Mouse (Mus musculus) bone marrow, adult 2 months (tissue): ENCODE data around the gene Trf. TPM values are rescaled to one million over a fixed set of nuclear protein-coding genes. Genes with fewer than 3 reads are reported as not detected.

Source experiments
- H3K27ac ChIP-seq: fragments of 200-500 bp; 2 replicates; pipeline ENCODE4 v1.5.1; 2012; ENCODE audit warnings: low read depth, mild to moderate bottlenecking, control low read depth, inconsistent platforms, low read length; ENCODE audit not compliant: control insufficient read depth, poor library complexity, insufficient read depth
- H3K4me1 ChIP-seq: fragments of 200-500 bp; 2 replicates; pipeline ENCODE4 v1.6.1; 2011; ENCODE audit warnings: low read length; ENCODE audit not compliant: control insufficient read depth, insufficient read depth
- H3K4me3 ChIP-seq: fragments of 200-500 bp; replicated peaks from 2 replicates; pipeline ENCODE3; 2011; ENCODE audit warnings: mild to moderate bottlenecking, low read depth, low read length, control low read depth; ENCODE audit not compliant: control insufficient read depth
- CTCF ChIP-seq: fragments of 200-500 bp; IDR thresholded peaks from 2 replicates; pipeline ENCODE4 v1.5.1; 2011; ENCODE audit warnings: low read length, control low read depth; ENCODE audit not compliant: control insufficient read depth, insufficient read depth
- POLR2A ChIP-seq: fragments of 200-500 bp; IDR thresholded peaks from 2 replicates; pipeline ENCODE4 v1.6.1; 2011; ENCODE audit warnings: low read depth, mild to moderate bottlenecking, control low read depth, low read length, borderline replicate concordance; ENCODE audit not compliant: control insufficient read depth
- WGBS: fragments of 180-500 bp; shearing (Covaris S2); methylation state at CpG from one replicate; pipeline ENCODE4 v1.1.7; 2018; 5-methylcytosine and 5-hydroxymethylcytosine counted together
- polyA plus RNA-seq: library from polyadenylated mRNA; stranded (reverse); fragments of >200 nt; gene quantifications from 2 replicates; pipeline ENCODE4 v1.2.4, GENCODE M21; 2011; ENCODE audit warnings: low replicate concordance; ENCODE audit not compliant: missing spikeins, insufficient read depth, insufficient read length

The Trf gene
- polyA plus RNA-seq = 77.9 and 106 TPM in 2 replicates

- H3K27ac ChIP-seq = peak within 1 kb of the TSS; percentile 51
- TF ChIP-seq POLR2A = peak; percentile 54; the same call in 1 of the 2 replicates
- TF ChIP-seq CTCF = no peak
- WGBS = 1% methylated on average over 29 of the region's 29 CpGs
- no peaks in the 10 kb centered on the region; the same call in 1 of the 2 replicates for H3K4me1 ChIP-seq
- peak within 1 kb of the TSS; percentile 79 for H3K4me3 ChIP-seq
Observed at GRCm38 (mm10) chr9:103230151-103230951, at the start of gene Trf, which contains the start of gene Gm20425. TSS of gene Trf (minus strand) at chr9:103230444. TSS of gene Gm20425 (minus strand) at chr9:103230307.

- Histone ChIP-seq H3K4me3 (no peak overlapping the region), H3K4me1 (no peaks in the 10 kb centered on the region), H3K27ac (no peak overlapping the region)
- WGBS = 88% methylated on average over 6 of the region's 6 CpGs
- TF ChIP-seq POLR2A = no peak
- no peak for TF ChIP-seq CTCF
Observed at GRCm38 (mm10) chr9:103276876-103277275, 46.6 kb upstream of the Trf start.

GRCm38 (mm10) chr9:103275676-103276075, 45.4 kb upstream of the Trf start:
- TF ChIP-seq POLR2A (no peak), CTCF (no peak)
- no peak overlapping the region for H3K4me3 ChIP-seq
- no peaks in the 10 kb centered on the region for H3K4me1 ChIP-seq
- WGBS = 76% methylated on average over 1 of the region's 1 CpGs
- no peak overlapping the region for H3K27ac ChIP-seq

GRCm38 (mm10) chr9:103274819-103275218, 44.6 kb upstream of the Trf start:
- 85% methylated on average over 8 of the region's 8 CpGs for WGBS
- Histone ChIP-seq H3K4me3 (no peak overlapping the region), H3K27ac (no peak overlapping the region), H3K4me1 (no peaks in the 10 kb centered on the region)
- TF ChIP-seq CTCF (no peak), POLR2A (no peak)

GRCm38 (mm10) chr9:103271104-103271503, 40.9 kb upstream of the Trf start:
- TF ChIP-seq POLR2A (no peak), CTCF (no peak)
- no peak overlapping the region for H3K4me3 ChIP-seq
- no peak overlapping the region for H3K27ac ChIP-seq
- H3K4me1 ChIP-seq = no peaks in the 10 kb centered on the region; the same call in 1 of the 2 replicates
- WGBS = 56% methylated on average over 4 of the region's 4 CpGs

GRCm38 (mm10) chr9:103265778-103266177, 35.5 kb upstream of the Trf start:
- no peak overlapping the region for H3K4me3 ChIP-seq
- H3K27ac ChIP-seq = no peak overlapping the region
- H3K4me1 ChIP-seq = no peaks in the 10 kb centered on the region; the same call in 1 of the 2 replicates
- WGBS = 89% methylated on average over 4 of the region's 4 CpGs
- TF ChIP-seq CTCF = no peak
- TF ChIP-seq POLR2A = no peak

GRCm38 (mm10) chr9:103252906-103253305, 22.7 kb upstream of the Trf start:
- TF ChIP-seq CTCF = no peak
- no peak for TF ChIP-seq POLR2A
- Histone ChIP-seq H3K27ac (no peak overlapping the region), H3K4me1 (no peaks in the 10 kb centered on the region), H3K4me3 (no peak overlapping the region)
- 84% methylated on average over 5 of the region's 5 CpGs for WGBS

GRCm38 (mm10) chr9:103248618-103249017, 18.4 kb upstream of the Trf start:
- no peak overlapping the region for H3K27ac ChIP-seq
- no peak for TF ChIP-seq CTCF
- no peak for TF ChIP-seq POLR2A
- no peaks in the 10 kb centered on the region for H3K4me1 ChIP-seq
- WGBS = 66% methylated on average over 4 of the region's 4 CpGs
- H3K4me3 ChIP-seq = no peak overlapping the region
